Mouse (Mus musculus) left cerebral cortex, postnatal 36 days (tissue): Measurements from ENCODE around the gene Prr36. TPM values are rescaled to one million over a fixed set of nuclear protein-coding genes. Genes with fewer than 3 reads are reported as not detected.

Experiments
- DNase-seq, 2 experiments: peaks; one replicate each; pipeline ENCODE4 v3.0.0; 2021 to 2022; ENCODE audit warnings: low spot score in 2 of 2, mixed read lengths in 1 of 2
- intact Hi-C: fragments of 180-260 bp; cut with DNase I; formaldehyde crosslinking; loops from one replicate; pipeline ENCODE4 v1.15.1; 2025
- total RNA-seq, 2 experiments: library from RNA; stranded (reverse); gene quantifications; 2 replicates each; pipeline ENCODE4 v1.2.3; 2021

Gene Prr36
- total RNA-seq, 2 experiments from 2014 or later: 47.8 to 48.7 TPM

DNA sequence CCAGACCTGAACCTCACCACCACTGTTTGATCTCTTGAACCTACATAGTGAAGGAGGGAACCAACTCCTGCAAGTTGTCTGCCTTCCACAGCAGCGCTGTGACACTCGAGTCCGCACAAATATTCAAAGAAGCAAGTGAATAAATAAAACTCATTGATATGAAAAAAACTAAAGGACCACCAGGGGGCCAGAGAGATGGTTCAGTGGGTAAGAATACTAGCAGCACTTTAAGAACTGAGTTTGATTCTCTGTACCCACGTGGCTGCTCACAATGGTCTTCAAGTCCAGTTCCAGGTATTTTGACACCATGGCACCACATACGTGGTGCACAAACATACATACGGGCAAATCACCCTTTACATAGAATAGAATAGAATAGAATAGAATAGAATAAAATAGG is 6.2 kb downstream of the Prr36 start:
- intact Hi-C loops: no loop called here
- no peak for DNase-seq

- DNase-seq: no peak
- intact Hi-C loops: no loop called here
These were observed 10.3 kb downstream of the Prr36 start for GRCm38 (mm10) chr8:4207016-4207350.

DNA sequence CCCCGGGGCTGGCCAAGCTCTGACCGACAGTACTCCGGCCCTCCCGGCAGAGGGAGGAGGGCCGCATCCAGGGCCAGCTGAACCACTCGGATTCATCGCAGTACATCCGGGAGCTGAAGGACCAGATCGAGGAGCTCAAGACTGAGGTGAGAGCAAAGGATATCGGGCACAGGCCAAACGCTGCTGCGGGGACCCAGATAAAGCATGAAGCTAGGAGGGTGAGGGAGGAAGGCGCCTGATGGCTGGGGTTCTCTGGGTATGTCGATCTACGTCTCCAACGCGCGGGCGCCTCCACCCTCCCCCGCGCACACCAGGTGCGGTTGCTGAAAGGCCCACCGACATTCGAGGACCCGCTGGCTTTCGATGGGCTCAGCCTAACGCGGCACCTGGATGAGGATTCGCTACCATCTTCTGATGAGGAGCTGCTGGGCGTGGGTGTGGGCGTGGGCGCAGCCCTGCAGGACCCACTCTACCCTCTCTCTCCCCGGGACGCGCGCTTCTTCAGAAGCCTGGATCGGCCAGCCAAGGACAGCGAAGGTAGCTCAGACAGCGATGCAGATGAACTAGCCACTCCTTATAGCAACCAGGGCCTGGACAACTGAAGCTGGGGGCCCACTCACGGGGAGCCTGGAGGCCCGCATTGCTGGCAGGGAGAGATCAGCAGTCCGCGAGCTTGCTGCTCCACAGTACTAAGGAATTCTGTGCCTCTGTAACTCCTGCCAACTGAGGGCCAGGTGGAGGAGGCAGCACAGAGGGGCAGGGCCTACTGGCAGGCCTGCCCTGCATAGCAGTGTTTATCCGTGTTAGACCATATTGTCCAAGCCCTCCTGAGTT is 10.9 kb downstream of the Prr36 start:
- intact Hi-C loops: no loop called here
- peak in 1 of 2 experiments; percentile 41 for DNase-seq

GRCm38 (mm10) chr8:4205246-4206123 is 11.8 kb downstream of the Prr36 start:
- no peak for DNase-seq
- intact Hi-C loops: loop anchor here (1.0 kb wide), 1 partner anchor 12 kb away; the partner anchor contains the start of gene Prr36

DNA sequence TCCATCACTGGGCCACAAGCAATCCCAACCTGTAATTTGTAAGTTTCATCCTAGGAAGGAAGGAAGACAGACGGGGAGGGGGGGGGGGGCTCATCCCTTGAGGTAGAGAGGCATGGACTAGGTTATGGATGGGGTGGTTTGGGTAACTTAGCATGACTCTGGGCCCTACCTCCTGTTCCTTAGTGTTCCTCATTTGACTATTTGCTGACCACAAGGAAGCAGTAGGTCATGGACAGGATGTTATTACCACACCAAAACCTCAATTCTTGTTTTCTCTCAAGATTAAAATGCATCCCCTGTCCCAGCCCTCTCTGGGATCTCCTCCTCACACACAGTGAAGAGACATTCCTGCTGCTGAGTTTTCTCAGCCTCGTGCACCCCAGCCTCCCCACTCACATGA is 15.9 kb downstream of the Prr36 start:
- DNase-seq: no peak
- intact Hi-C loops: no loop called here

GRCm38 (mm10) chr8:4193588-4193894 is 23.7 kb downstream of the Prr36 start:
- intact Hi-C loops: loop anchor here (2.0 kb wide), 1 partner anchor 43 kb away; no protein-coding TSS in a partner anchor
- DNase-seq: no peak

DNA sequence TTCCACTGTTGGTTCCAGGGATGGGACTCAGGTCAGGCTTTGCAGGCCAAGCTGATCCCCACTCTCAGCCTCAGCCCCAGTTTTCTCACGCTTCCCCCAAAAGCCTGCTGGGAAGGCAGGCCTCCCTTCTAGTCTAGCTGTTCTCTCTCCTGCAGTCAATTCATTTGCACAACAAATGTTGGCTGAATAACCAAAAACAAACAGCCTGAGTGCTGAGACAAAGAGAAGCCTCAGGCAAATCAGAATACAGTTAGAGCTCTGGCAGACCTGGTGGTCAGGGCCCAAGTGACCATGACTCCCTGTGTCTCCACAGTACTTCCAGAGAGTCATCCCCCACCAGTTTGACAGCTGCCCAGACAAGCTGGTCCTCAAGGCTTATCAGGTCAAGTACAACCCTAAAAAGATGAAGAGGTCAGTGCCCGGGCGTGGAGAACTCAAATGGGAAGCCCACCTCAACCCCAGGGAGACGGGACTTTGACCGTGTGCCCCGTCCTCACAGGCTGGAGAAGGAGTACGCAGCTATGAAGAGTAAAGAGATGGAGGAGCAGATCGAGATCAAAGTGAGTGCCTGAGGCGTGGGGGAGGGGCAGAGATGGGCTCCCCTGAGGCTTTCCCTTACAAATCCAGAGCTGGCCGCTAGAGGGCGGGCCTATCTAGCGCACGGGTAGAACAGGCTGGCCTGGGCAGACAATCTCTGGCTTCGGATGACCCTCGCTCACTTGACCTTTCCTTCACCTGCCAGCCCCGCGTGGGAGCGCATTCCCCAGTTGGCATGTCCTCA is 24.3 kb downstream of the Prr36 start:
- intact Hi-C loops: loop anchor here (2.0 kb wide), 1 partner anchor 44 kb away; no protein-coding TSS in a partner anchor
- DNase-seq: peak; percentile 81 to 85

DNA sequence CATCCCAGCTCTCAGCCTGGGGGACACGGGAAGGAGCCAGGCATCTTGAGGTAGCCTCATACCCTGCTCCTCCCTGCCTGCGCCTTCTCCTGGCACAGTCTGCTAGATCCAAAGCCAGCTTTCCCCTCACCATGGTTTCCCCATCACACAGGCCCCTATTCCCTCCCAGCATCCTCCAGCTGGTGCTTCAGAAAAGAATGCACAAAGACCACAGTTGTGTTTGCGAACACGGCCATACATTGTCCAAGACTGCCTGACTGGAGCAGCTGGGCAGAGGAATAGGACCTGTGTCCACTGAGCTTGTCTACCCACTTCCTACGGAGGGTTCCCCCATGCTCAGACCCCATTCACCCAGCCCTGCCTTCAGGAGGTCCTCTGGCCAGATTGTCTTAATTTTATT is 25.0 kb downstream of the Prr36 start:
- intact Hi-C loops: loop anchor here (2.0 kb wide), 1 partner anchor 44 kb away; no protein-coding TSS in a partner anchor

GRCm38 (mm10) chr8:4189031-4189722 is 28.1 kb downstream of the Prr36 start:
- intact Hi-C loops: no loop called here
- no peak for DNase-seq

More for the DNA sequence above, 25.0 kb downstream of the Prr36 start:
- DNase-seq: peak in 1 of 2 experiments; percentile 23

DNA sequence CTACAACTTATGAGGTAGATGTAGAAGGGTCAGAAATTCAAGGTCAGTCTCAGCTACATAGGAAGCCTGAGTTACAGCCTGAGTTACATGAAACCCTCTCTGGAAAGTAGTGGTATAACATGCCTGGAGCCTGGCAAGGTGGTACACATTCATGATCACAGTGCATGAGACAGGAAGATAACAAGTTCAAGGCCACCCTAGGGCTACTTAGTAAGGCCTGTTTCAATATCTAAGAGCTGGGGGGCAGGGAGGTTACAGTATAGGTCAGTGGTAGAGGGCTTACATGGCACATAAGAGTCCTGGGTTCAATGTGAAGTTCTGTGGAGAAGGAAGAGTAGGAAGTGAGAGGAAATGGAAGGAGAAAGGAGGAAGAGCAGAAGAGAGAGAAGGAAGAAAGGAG is 28.7 kb downstream of the Prr36 start:
- intact Hi-C loops: no loop called here

DNA sequence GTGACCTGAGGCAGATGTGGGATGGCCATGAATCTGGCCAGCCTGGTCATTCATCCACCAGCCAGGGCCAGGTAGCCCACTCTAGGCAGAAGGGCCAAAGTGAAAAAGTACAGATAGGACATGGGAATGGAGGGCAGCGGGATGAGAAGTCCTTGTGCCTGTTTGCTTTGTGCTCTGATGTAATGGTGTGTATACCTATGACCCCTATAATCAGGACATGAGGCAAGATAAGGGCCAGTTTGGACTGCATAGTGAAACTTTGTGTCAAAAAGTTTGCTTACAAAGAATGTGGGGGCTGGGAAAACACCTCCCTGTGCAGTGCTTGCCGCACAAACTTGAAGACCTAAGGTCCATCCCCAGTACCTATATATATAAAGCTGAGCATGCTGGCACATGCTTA is 31.1 kb downstream of the Prr36 start:
- intact Hi-C loops: no loop called here
- no peak for DNase-seq

More for the DNA sequence above, 28.7 kb downstream of the Prr36 start:
- no peak for DNase-seq

- intact Hi-C loops: no loop called here
- no peak for DNase-seq
These were observed 33.9 kb downstream of the Prr36 start for GRCm38 (mm10) chr8:4183409-4183808.

GRCm38 (mm10) chr8:4174018-4174417 is 43.2 kb downstream of the Prr36 start:
- intact Hi-C loops: no loop called here
- DNase-seq: no peak

DNA sequence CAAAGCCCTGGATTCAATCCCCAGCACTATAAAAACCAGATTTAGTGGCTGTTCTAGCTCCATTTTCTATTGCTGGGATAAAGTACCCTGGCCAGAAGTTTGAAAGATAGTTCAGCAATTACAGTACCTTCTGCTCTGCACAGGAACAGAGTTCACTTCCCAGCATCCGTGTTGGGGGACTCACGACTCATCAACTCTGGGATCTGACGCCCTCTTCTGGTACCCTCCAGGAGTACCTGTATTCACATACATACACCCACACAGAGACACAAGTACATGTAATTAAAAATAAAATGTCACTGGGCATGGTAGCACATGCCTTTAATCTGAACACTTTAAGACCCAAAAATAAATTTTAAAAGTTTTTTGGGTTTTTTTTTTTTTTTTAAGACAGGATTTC is 44.8 kb downstream of the Prr36 start:
- no peak for DNase-seq
- intact Hi-C loops: no loop called here

DNA sequence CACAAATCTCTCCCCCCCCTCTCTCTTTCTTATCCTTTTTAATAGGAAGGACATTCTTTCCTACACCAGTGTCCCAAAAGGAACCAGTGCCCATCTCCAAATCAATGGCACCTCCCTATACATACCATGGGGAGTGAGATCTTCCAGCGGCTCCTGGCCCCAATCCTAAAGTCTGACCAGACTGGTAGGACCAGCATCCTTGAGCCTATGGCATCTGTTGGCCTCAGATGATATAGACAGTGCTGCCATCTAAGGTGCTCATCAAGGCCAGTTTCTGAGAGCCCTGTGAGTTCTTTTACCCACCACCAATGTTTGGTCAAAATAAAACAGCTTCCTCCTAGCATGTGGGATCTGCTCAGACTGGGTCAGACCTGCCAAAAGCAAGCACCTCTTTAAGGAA is 49.3 kb downstream of the Prr36 start:
- DNase-seq: no peak
- intact Hi-C loops: no loop called here

DNA sequence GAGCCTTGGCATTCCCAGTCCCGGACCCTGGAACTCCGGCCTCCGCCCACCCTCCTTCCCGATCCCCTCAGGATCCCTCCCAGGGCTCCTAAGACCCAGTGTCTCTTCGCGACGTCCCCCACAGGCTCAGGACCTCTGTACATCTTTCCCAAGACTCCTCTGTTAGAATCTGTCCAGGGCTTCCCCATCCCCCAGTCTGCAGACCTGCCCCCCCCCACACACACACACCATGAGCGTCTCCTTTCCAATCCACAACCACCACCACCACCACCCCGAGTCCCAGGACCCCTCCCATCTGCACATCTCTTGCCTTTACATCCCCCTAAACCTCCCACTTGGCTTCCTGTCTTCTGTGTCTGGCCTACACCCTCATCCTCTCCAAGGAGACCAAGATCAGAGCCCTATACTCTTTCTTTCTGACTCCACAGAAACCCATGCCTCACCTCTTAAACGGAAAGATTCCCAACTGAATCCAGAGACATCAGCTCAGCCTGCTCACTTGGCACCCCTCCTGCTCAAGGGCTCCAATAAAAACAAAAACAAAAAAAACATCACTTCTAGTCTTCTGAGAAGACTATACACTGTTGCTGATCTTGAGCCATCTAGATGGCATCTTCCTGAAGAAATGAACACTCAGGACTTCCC is 50.3 kb downstream of the Prr36 start:
- intact Hi-C loops: no loop called here
- DNase-seq: no peak

DNA sequence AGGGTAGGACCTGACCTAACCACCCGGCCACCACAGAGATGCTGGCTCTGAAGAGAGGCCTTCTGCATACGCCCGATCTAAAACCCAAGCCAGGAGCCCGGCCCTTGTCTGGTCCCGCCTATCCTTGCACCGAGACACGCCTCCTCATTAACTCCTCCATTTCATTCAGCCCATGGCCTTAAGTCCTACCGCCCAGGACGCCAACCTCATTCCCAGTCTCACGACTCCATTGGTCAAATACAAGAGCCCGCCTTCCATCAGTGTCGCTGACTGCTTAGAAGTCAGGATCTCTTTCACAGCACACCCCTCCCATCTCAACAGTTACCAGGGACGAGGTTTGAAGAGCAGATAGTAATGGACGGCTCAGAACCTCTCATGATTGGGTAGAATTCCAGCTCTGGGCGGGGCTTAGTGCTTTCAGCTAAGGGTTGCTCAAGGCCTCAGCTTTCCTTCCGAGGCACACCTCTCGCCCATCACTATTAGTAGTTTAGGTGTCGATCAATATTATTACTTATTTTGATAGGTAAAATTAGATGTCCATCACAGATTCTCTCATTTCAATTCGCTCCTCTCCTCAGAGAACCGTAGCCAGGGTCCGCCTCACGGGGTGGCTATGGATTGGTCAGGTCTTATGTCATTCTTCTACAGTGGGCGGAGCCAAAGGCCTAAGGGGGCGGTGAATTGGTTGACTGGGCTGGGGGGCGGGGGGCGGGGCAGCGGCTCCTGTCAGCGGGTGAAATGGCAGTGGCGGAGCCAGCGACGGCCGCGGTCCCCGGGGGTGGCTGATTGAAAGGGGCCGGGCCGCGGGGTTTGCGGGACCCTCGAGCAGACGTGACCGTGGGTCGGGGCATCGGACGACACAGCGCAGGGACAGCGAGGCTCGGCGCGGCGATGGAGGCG is 51.2 kb downstream of the Prr36 start, which contains the start of gene Evi5l:
Evi5l (plus strand) TSS at position 716 of the 900 bp plus-strand sequence.
- intact Hi-C loops: no loop called here
- peak; percentile 97 to 99 for DNase-seq
